Mouse (Mus musculus): ENCODE results near the gene Gm43064.

- TF ChIP-seq CTCF (IDR thresholded peaks at IDR 0.05; ENCODE audit: low read depth) (no peak), EP300 (IDR thresholded peaks at IDR 0.05; ENCODE audit: low read depth) (no peak)
Measured at GRCm38 (mm10) chr3:103851882-103852281, 42.5 kb downstream of the Gm43064 start.
